8 mouse cellular contexts compared by ENCODE assay signal in the genomic region with DNA sequence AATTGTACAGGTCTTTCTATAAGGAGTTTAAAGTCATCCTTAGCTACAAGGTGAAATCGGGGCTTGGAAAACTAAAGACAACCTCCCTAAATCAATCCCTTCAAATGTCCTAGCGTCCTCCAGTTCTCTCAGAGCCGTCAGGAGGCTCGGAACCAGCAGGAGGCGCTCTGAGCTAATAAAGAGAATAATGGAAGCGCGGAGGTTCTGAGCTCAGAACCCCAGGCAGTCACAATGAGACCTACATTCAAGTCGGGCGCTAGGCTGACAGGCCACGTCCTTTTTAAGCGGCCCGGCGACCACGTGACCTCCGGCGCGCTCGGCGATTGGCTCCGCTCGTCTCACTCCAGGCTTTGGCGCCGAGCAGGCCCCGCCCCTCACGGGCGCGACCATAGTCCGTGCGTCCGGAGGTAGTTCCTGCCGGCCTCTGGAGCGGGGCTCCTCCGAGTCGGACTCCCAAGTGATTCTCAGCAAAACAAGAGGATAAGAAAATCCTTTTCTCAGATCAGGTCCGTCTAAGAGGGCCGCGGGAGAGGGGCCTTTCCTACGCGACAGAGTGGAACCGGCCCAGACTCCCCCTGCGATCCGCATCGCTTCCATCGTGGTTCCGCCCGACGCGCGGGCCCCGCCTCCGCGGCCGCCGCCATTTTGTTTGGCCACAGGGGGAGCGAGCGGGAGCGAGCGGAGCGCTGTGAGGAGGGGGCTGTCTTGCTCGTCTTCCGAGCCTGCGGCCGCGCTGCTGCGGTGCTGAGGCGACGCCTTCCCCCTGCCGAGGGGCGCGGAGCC. TPM values are rescaled to one million over a fixed set of nuclear protein-coding genes. Genes with fewer than 3 reads are reported as not detected.
DNase-seq lines count a peak whose midpoint lies in the region; ATAC-seq and TF ChIP-seq lines count a peak whose summit lies in the region.

TSS of gene Smc3 (plus strand) at position 642 of the 783 bp plus-strand sequence.

- peak within 1 kb of the TSS; percentile 83 for H3K27ac ChIP-seq in bone marrow, adult 2 months (ENCODE audit: control insufficient read depth, insufficient read depth, low read depth, low read length, poor library complexity)
- H3K27ac ChIP-seq in embryonic facial prominence, embryonic 15.5 days (replicated peaks): peak within 1 kb of the TSS; percentile 97
- peak within 1 kb of the TSS; percentile 95 for H3K27ac ChIP-seq in limb, embryonic 14.5 days (replicated peaks; ENCODE audit: low read depth, low read length)
- H3K27ac ChIP-seq in midbrain, postnatal 0 days (ENCODE audit: low read depth, low read length): peak within 1 kb of the TSS; percentile 91

- peaks cover 6% of the 10 kb centered on the region; the same call in 1 of the 2 replicates for H3K36me3 ChIP-seq in embryonic facial prominence, embryonic 15.5 days
- H3K36me3 ChIP-seq in limb, embryonic 14.5 days (ENCODE audit: control insufficient read depth, insufficient read depth, low read length): peaks cover 11% of the 10 kb centered on the region
- no peaks in the 10 kb centered on the region for H3K36me3 ChIP-seq in midbrain, postnatal 0 days (ENCODE audit: insufficient read depth, low read length)

- H3K4me1 ChIP-seq in bone marrow, adult 2 months (ENCODE audit: control insufficient read depth, insufficient read depth, low read length): no peaks in the 10 kb centered on the region; the same call in none of the 2 replicates
- peaks cover 13% of the 10 kb centered on the region for H3K4me1 ChIP-seq in embryonic facial prominence, embryonic 15.5 days
- peaks cover 6% of the 10 kb centered on the region for H3K4me1 ChIP-seq in limb, embryonic 14.5 days (ENCODE audit: control insufficient read depth, insufficient read depth, low read length)
- H3K4me1 ChIP-seq in midbrain, postnatal 0 days (ENCODE audit: insufficient read depth, low read length): peaks cover 7% of the 10 kb centered on the region

- H3K27me3 ChIP-seq in embryonic facial prominence, embryonic 15.5 days: no peaks in the 10 kb centered on the region
- H3K27me3 ChIP-seq in limb, embryonic 14.5 days (ENCODE audit: control insufficient read depth, insufficient read depth, low read length): no peaks in the 10 kb centered on the region
- no peaks in the 10 kb centered on the region for H3K27me3 ChIP-seq in midbrain, postnatal 0 days (ENCODE audit: insufficient read depth, low read length)

- TF ChIP-seq CTCF in bone marrow, adult 2 months (IDR thresholded peaks at IDR 0.05; ENCODE audit: control insufficient read depth, insufficient read depth, low read length): peak; percentile 85
- TF ChIP-seq CTCF in midbrain, postnatal 0 days (IDR thresholded peaks at IDR 0.05): peak; percentile 86

- DNase-seq in 416B (ENCODE audit: low read depth): peak; percentile 99
- DNase-seq in heart, adult 8-10 months (ENCODE audit: low spot score): peak; percentile 99
- DNase-seq in kidney, adult 9 months: peak; percentile 99
- peak; percentile 98 for DNase-seq in limb, embryonic 14.5 days (ENCODE audit: low spot score)
- DNase-seq in midbrain, postnatal 0 days (ENCODE audit: low spot score): peak; percentile 99
- DNase-seq in spleen, postnatal 14 days (ENCODE audit: low spot score in 2 of 2): peak; percentile 99

- under 1% methylated on average over 70 of the region's 70 CpGs for WGBS in bone marrow, adult 2 months
- WGBS in embryonic facial prominence, embryonic 15.5 days: under 1% methylated on average over 69 of the region's 70 CpGs
- under 1% methylated on average over 66 of the region's 70 CpGs for WGBS in limb, embryonic 14.5 days
- under 1% methylated on average over 68 of the region's 70 CpGs for WGBS in midbrain, postnatal 0 days

- H3K9ac ChIP-seq in embryonic facial prominence, embryonic 15.5 days: peak within 1 kb of the TSS; percentile 79
- H3K9ac ChIP-seq in limb, embryonic 14.5 days (ENCODE audit: low read depth, low read length, severe bottlenecking): peak within 1 kb of the TSS; percentile 87
- peak within 1 kb of the TSS; percentile 66 for H3K9ac ChIP-seq in midbrain, postnatal 0 days (replicated peaks; ENCODE audit: low read length, poor library complexity, severe bottlenecking)

- TF ChIP-seq POLR2A in bone marrow, adult 2 months (IDR thresholded peaks at IDR 0.05; ENCODE audit: borderline replicate concordance, control insufficient read depth, low read depth, low read length): peak; percentile 94
- TF ChIP-seq POLR2A in limb, embryonic 14.5 days (IDR thresholded peaks at IDR 0.05; ENCODE audit: borderline replicate concordance, extremely low read depth, insufficient read depth, insufficient read length): peak; percentile 80; the same call in 1 of the 2 replicates

- peak within 1 kb of the TSS; percentile 98 for H3K4me3 ChIP-seq in bone marrow, adult 2 months (replicated peaks; ENCODE audit: control insufficient read depth, low read depth, low read length)
- H3K4me3 ChIP-seq in embryonic facial prominence, embryonic 15.5 days (replicated peaks): peak within 1 kb of the TSS; percentile 76
- peak within 1 kb of the TSS; percentile 95 for H3K4me3 ChIP-seq in limb, embryonic 14.5 days (replicated peaks; ENCODE audit: low read length)
- peak within 1 kb of the TSS; percentile 62 for H3K4me3 ChIP-seq in midbrain, postnatal 0 days (ENCODE audit: low read depth, low read length)

- peak within 1 kb of the TSS; percentile 84 for H3K4me2 ChIP-seq in embryonic facial prominence, embryonic 15.5 days (replicated peaks)
- H3K4me2 ChIP-seq in limb, embryonic 14.5 days (replicated peaks; ENCODE audit: low read depth, low read length, severe bottlenecking): peak within 1 kb of the TSS; percentile 66
- H3K4me2 ChIP-seq in midbrain, postnatal 0 days (ENCODE audit: low read depth, low read length, poor library complexity, severe bottlenecking): peak within 1 kb of the TSS; percentile 90

- H3K9me3 ChIP-seq in embryonic facial prominence, embryonic 15.5 days (replicated peaks): no peaks in the 10 kb centered on the region
- H3K9me3 ChIP-seq in limb, embryonic 14.5 days (ENCODE audit: control insufficient read depth, low read length): no peaks in the 10 kb centered on the region
- no peaks in the 10 kb centered on the region for H3K9me3 ChIP-seq in midbrain, postnatal 0 days (ENCODE audit: low read length)

- ATAC-seq in embryonic facial prominence, embryonic 15.5 days (ENCODE audit: insufficient number of reproducible peaks, low FRiP score, low TSS enrichment, low read depth): peak; percentile 98
- peak; percentile 98 for ATAC-seq in limb, embryonic 14.5 days (ENCODE audit: low FRiP score, low read depth)
- ATAC-seq in midbrain, postnatal 0 days (ENCODE audit: low FRiP score): peak; percentile 96

RNA-seq across cellular contexts. Expression of gene Smc3, which starts in this region (rescaled TPM):
- polyA plus RNA-seq in bone marrow, adult 2 months (2011; ENCODE audit: insufficient read depth, insufficient read length, low replicate concordance, missing spikeins): 41.5 and 52.3 TPM in 2 replicates
- polyA plus RNA-seq in embryonic facial prominence, embryonic 15.5 days (2015; fragmentation: Nextera tagmentation; extraction: Ambion mirVana): 63.1 and 66.0 TPM in 2 replicates
- 10 to 100 TPM; 16.0 to 23.4 (median 21.1) TPM for total RNA-seq in heart, adult 8-10 months (2022)
- 28.2 and 42.4 TPM in 2 replicates for polyA plus RNA-seq in limb, embryonic 14.5 days (2012; rRNA removed)
- 60.8 and 64.5 TPM in 2 replicates for polyA plus RNA-seq in limb, embryonic 14.5 days (2014; fragmentation: Nextera tagmentation; extraction: Ambion mirVana)
- 26.1 and 29.3 TPM in 2 replicates for total RNA-seq in midbrain, postnatal 0 days (2014; rRNA removed)
- 39.4 and 45.7 TPM in 2 replicates for polyA plus RNA-seq in midbrain, postnatal 0 days (2015; fragmentation: Nextera tagmentation; extraction: Ambion mirVana)

Comparison
In these comparisons a context has a peak if more than half of its experiments do, and no peak if none do; other contexts are left out.
1. Peak in every context shown above with its lines: DNase-seq, ATAC-seq, H3K4me3 ChIP-seq and H3K27ac ChIP-seq.